Mouse (Mus musculus): ENCODE measurements around the gene Dbp.

GRCm38 (mm10) chr7:45710477-45711191 lies 5.7 kb downstream of the Dbp start:
- TF ChIP-seq POLR2A (IDR thresholded peaks at IDR 0.05; ENCODE audit: low read depth, low read length) (no peak), CTCF (IDR thresholded peaks at IDR 0.05; ENCODE audit: extremely low read depth, insufficient read depth, insufficient read length, insufficient replicate concordance) (no peak)
